Mouse (Mus musculus): ENCODE results near the gene Mrpl9.

Gene Mrpl9

GRCm38 (mm10) chr3:94465632-94466430 lies 22.7 kb downstream of the Mrpl9 start:
- no peak for DNase-seq (ENCODE audit: low spot score in 2 of 2)

GRCm38 (mm10) chr3:94468931-94469330 lies 25.8 kb downstream of the Mrpl9 start:
- DNase-seq (ENCODE audit: low spot score in 2 of 2): no peak

- DNase-seq (ENCODE audit: low spot score in 2 of 2): no peak
Measured at GRCm38 (mm10) chr3:94472447-94473114, 29.5 kb downstream of the Mrpl9 start.

- DNase-seq (ENCODE audit: low spot score in 2 of 2): no peak
Measured at GRCm38 (mm10) chr3:94473115-94473505, 30.0 kb downstream of the Mrpl9 start.

- no peak for DNase-seq (ENCODE audit: low spot score in 2 of 2)
Measured at GRCm38 (mm10) chr3:94473567-94474232, 30.6 kb downstream of the Mrpl9 start.

GRCm38 (mm10) chr3:94476301-94477035 lies 33.4 kb downstream of the Mrpl9 start:
- no peak for DNase-seq (ENCODE audit: low spot score in 2 of 2)

GRCm38 (mm10) chr3:94477444-94477843 lies 34.3 kb downstream of the Mrpl9 start:
- no peak for DNase-seq (ENCODE audit: low spot score in 2 of 2)

GRCm38 (mm10) chr3:94477981-94478422 lies 34.9 kb downstream of the Mrpl9 start, which contains the start of gene Celf3:
Celf3 (plus strand) TSS chr3:94478295.
- no peak for DNase-seq (ENCODE audit: low spot score in 2 of 2)

GRCm38 (mm10) chr3:94478591-94479169 lies 35.6 kb downstream of the Mrpl9 start:
- DNase-seq (ENCODE audit: low spot score in 2 of 2): no peak

GRCm38 (mm10) chr3:94479564-94479963 lies 36.4 kb downstream of the Mrpl9 start:
- DNase-seq (ENCODE audit: low spot score in 2 of 2): no peak

GRCm38 (mm10) chr3:94480291-94480884 lies 37.3 kb downstream of the Mrpl9 start, which contains the start of gene Riiad1:
Riiad1 (minus strand) TSS chr3:94480341.
- DNase-seq (ENCODE audit: low spot score in 2 of 2): no peak

GRCm38 (mm10) chr3:94481429-94481828 lies 38.3 kb downstream of the Mrpl9 start:
- DNase-seq (ENCODE audit: low spot score in 2 of 2): no peak

- DNase-seq (ENCODE audit: low spot score in 2 of 2): peak in 1 of 2 experiments; percentile 11
Measured at GRCm38 (mm10) chr3:94482764-94483385, 39.8 kb downstream of the Mrpl9 start.

GRCm38 (mm10) chr3:94483790-94484439 lies 40.8 kb downstream of the Mrpl9 start:
- no peak for DNase-seq (ENCODE audit: low spot score in 2 of 2)

- DNase-seq (ENCODE audit: low spot score in 2 of 2): no peak
Measured at GRCm38 (mm10) chr3:94485922-94486321, 42.8 kb downstream of the Mrpl9 start.

- no peak for DNase-seq (ENCODE audit: low spot score in 2 of 2)
Measured at GRCm38 (mm10) chr3:94487581-94487980, 44.5 kb downstream of the Mrpl9 start.

- no peak for DNase-seq (ENCODE audit: low spot score in 2 of 2)
Measured at GRCm38 (mm10) chr3:94497162-94497561, 54.0 kb downstream of the Mrpl9 start.

Data from natural killer cell, adult 2 months (primary cell).